Mouse (Mus musculus) lung, postnatal 0 days (tissue): ENCODE measurements around the gene Gm10999.
"Not testable (repeated sequence)": the region's sequence is repeated elsewhere in the genome, so short reads cannot be mapped to it uniquely, and the experiment has no call there.

Source experiments
- CTCF ChIP-seq: IDR thresholded peaks from 2 replicates; pipeline ENCODE4 v1.5.1; 2016; ENCODE audit warnings: antibody characterized with exemption, mild to moderate bottlenecking
- EP300 ChIP-seq: IDR thresholded peaks from 2 replicates; pipeline ENCODE4 v1.6.1; 2016; ENCODE audit warnings: antibody characterized with exemption, mild to moderate bottlenecking, control low read depth

DNA sequence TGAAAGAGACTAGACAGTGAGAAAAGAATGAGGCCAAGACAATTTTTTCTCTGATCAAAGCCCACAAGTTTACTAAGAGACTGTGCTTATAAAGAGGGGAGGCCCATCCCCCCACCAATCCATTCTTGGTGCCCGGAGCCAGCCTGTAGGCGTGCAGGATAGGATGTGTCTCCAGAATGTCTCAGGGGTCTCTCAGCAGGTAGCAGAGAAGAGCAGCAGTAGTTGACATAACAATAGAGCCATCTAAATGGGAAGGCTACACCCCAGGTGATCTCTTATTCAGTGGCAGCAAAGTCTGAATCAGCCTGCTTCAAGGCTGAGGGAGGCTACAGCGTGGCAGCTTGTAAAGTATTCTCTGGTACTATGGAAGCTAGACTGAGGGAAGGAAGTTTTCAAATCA lies 15.7 kb downstream of the Gm10999 start:
- not testable (repeated sequence) for TF ChIP-seq CTCF, EP300
